Mouse (Mus musculus): Measurements from ENCODE around the gene B3gnt2. TPM values are rescaled to one million over a fixed set of nuclear protein-coding genes. Genes with fewer than 3 reads are reported as not detected.

B3gnt2 gene
- polyA plus RNA-seq, 1 experiment from 2014 or later, result 2.0 TPM

- DNase-seq (ENCODE audit: low spot score) (no peak), ATAC-seq (ENCODE audit: insufficient read depth, low FRiP score, low TSS enrichment) (no peak)
- Histone ChIP-seq H3K4me3 (ENCODE audit: low read depth, low read length) (no peak overlapping the region), H3K36me3 (ENCODE audit: control insufficient read depth, insufficient read depth, low read length) (no peaks in the 10 kb centered on the region), H3K4me1 (ENCODE audit: control insufficient read depth, insufficient read depth, low read length) (no peaks in the 10 kb centered on the region), H3K27ac (ENCODE audit: low read depth, low read length) (no peak overlapping the region), H3K27me3 (ENCODE audit: control insufficient read depth, insufficient read depth, low read length) (no peaks in the 10 kb centered on the region), H3K9me3 (ENCODE audit: control insufficient read depth, low read length) (no peaks in the 10 kb centered on the region), H3K9ac (ENCODE audit: low read length) (no peak overlapping the region), H3K4me2 (ENCODE audit: low read depth) (no peak overlapping the region)
- WGBS, result 43% methylated on average over 1 of the region's 1 CpGs
These were observed 97.7 kb downstream of the B3gnt2 start for GRCm38 (mm10) chr11:22763055-22763454.

GRCm38 (mm10) chr11:22762236-22762927 lies 98.4 kb downstream of the B3gnt2 start:
- ATAC-seq (ENCODE audit: insufficient read depth, low FRiP score, low TSS enrichment) (no peak), DNase-seq (ENCODE audit: low spot score) (no peak)
- WGBS, result 87% methylated on average over 18 of the region's 18 CpGs
- H3K4me1 ChIP-seq (ENCODE audit: control insufficient read depth, insufficient read depth, low read length), result no peaks in the 10 kb centered on the region
- no peak overlapping the region for H3K9ac ChIP-seq (ENCODE audit: low read length)
- H3K36me3 ChIP-seq (ENCODE audit: control insufficient read depth, insufficient read depth, low read length), result no peaks in the 10 kb centered on the region
- H3K27me3 ChIP-seq (ENCODE audit: control insufficient read depth, insufficient read depth, low read length), result no peaks in the 10 kb centered on the region
- no peak overlapping the region for H3K4me2 ChIP-seq (ENCODE audit: low read depth)
- no peaks in the 10 kb centered on the region for H3K9me3 ChIP-seq (ENCODE audit: control insufficient read depth, low read length)
- H3K27ac ChIP-seq (ENCODE audit: low read depth, low read length), result no peak overlapping the region
- no peak overlapping the region for H3K4me3 ChIP-seq (ENCODE audit: low read depth, low read length)

GRCm38 (mm10) chr11:22759783-22760182 lies 101.0 kb downstream of the B3gnt2 start:
- DNase-seq (ENCODE audit: low spot score), result no peak
- 87% methylated on average over 3 of the region's 4 CpGs for WGBS
- H3K27me3 ChIP-seq (ENCODE audit: control insufficient read depth, insufficient read depth, low read length), result no peaks in the 10 kb centered on the region
- no peak for ATAC-seq (ENCODE audit: insufficient read depth, low FRiP score, low TSS enrichment)
- no peak overlapping the region for H3K9ac ChIP-seq (ENCODE audit: low read length)
- H3K27ac ChIP-seq (ENCODE audit: low read depth, low read length), result no peak overlapping the region
- no peak overlapping the region for H3K4me3 ChIP-seq (ENCODE audit: low read depth, low read length)
- H3K36me3 ChIP-seq (ENCODE audit: control insufficient read depth, insufficient read depth, low read length), result no peaks in the 10 kb centered on the region
- no peak overlapping the region for H3K4me2 ChIP-seq (ENCODE audit: low read depth)
- no peaks in the 10 kb centered on the region for H3K4me1 ChIP-seq (ENCODE audit: control insufficient read depth, insufficient read depth, low read length)
- no peaks in the 10 kb centered on the region for H3K9me3 ChIP-seq (ENCODE audit: control insufficient read depth, low read length)

- H3K4me2 ChIP-seq (ENCODE audit: low read depth), result no peak overlapping the region
- no peaks in the 10 kb centered on the region for H3K4me1 ChIP-seq (ENCODE audit: control insufficient read depth, insufficient read depth, low read length)
- ATAC-seq (ENCODE audit: insufficient read depth, low FRiP score, low TSS enrichment) (no peak), DNase-seq (ENCODE audit: low spot score) (no peak)
- H3K36me3 ChIP-seq (ENCODE audit: control insufficient read depth, insufficient read depth, low read length), result no peaks in the 10 kb centered on the region
- 82% methylated on average over 3 of the region's 3 CpGs for WGBS
- no peaks in the 10 kb centered on the region for H3K9me3 ChIP-seq (ENCODE audit: control insufficient read depth, low read length)
- H3K4me3 ChIP-seq (ENCODE audit: low read depth, low read length), result no peak overlapping the region
- H3K27ac ChIP-seq (ENCODE audit: low read depth, low read length), result no peak overlapping the region
- H3K27me3 ChIP-seq (ENCODE audit: control insufficient read depth, insufficient read depth, low read length), result no peaks in the 10 kb centered on the region
- H3K9ac ChIP-seq (ENCODE audit: low read length), result no peak overlapping the region
These were observed 104.4 kb downstream of the B3gnt2 start for GRCm38 (mm10) chr11:22756168-22756980.

GRCm38 (mm10) chr11:22755180-22755579 lies 105.6 kb downstream of the B3gnt2 start:
- Histone ChIP-seq H3K9me3 (ENCODE audit: control insufficient read depth, low read length) (no peaks in the 10 kb centered on the region), H3K4me3 (ENCODE audit: low read depth, low read length) (no peak overlapping the region), H3K27ac (ENCODE audit: low read depth, low read length) (no peak overlapping the region), H3K27me3 (ENCODE audit: control insufficient read depth, insufficient read depth, low read length) (no peaks in the 10 kb centered on the region), H3K36me3 (ENCODE audit: control insufficient read depth, insufficient read depth, low read length) (no peaks in the 10 kb centered on the region), H3K9ac (ENCODE audit: low read length) (no peak overlapping the region), H3K4me2 (ENCODE audit: low read depth) (no peak overlapping the region), H3K4me1 (ENCODE audit: control insufficient read depth, insufficient read depth, low read length) (no peaks in the 10 kb centered on the region)
- WGBS, result 74% methylated on average over 1 of the region's 1 CpGs
- DNase-seq (ENCODE audit: low spot score) (no peak), ATAC-seq (ENCODE audit: insufficient read depth, low FRiP score, low TSS enrichment) (no peak)

GRCm38 (mm10) chr11:22752596-22752995 lies 108.2 kb downstream of the B3gnt2 start:
- no peaks in the 10 kb centered on the region for H3K36me3 ChIP-seq (ENCODE audit: control insufficient read depth, insufficient read depth, low read length)
- H3K9me3 ChIP-seq (ENCODE audit: control insufficient read depth, low read length), result no peaks in the 10 kb centered on the region
- 50% methylated on average over 5 of the region's 5 CpGs for WGBS
- no peaks in the 10 kb centered on the region for H3K27me3 ChIP-seq (ENCODE audit: control insufficient read depth, insufficient read depth, low read length)
- ATAC-seq (ENCODE audit: insufficient read depth, low FRiP score, low TSS enrichment) (no peak), DNase-seq (ENCODE audit: low spot score) (no peak)
- H3K4me3 ChIP-seq (ENCODE audit: low read depth, low read length), result no peak overlapping the region
- no peak overlapping the region for H3K27ac ChIP-seq (ENCODE audit: low read depth, low read length)
- no peak overlapping the region for H3K9ac ChIP-seq (ENCODE audit: low read length)
- no peaks in the 10 kb centered on the region for H3K4me1 ChIP-seq (ENCODE audit: control insufficient read depth, insufficient read depth, low read length)
- no peak overlapping the region for H3K4me2 ChIP-seq (ENCODE audit: low read depth)

GRCm38 (mm10) chr11:22751592-22751991 lies 109.2 kb downstream of the B3gnt2 start:
- H3K9me3 ChIP-seq (ENCODE audit: control insufficient read depth, low read length), result no peaks in the 10 kb centered on the region
- no peak for DNase-seq (ENCODE audit: low spot score)

GRCm38 (mm10) chr11:22747406-22747805 lies 113.4 kb downstream of the B3gnt2 start:
- DNase-seq (ENCODE audit: low spot score) (no peak), ATAC-seq (ENCODE audit: insufficient read depth, low FRiP score, low TSS enrichment) (no peak)
- no peak overlapping the region for H3K4me3 ChIP-seq (ENCODE audit: low read depth, low read length)
- H3K36me3 ChIP-seq (ENCODE audit: control insufficient read depth, insufficient read depth, low read length), result no peaks in the 10 kb centered on the region
- H3K9ac ChIP-seq (ENCODE audit: low read length), result no peak overlapping the region
- 81% methylated on average over 7 of the region's 7 CpGs for WGBS
- H3K27ac ChIP-seq (ENCODE audit: low read depth, low read length), result no peak overlapping the region
- no peaks in the 10 kb centered on the region for H3K4me1 ChIP-seq (ENCODE audit: control insufficient read depth, insufficient read depth, low read length)
- no peak overlapping the region for H3K4me2 ChIP-seq (ENCODE audit: low read depth)
- H3K27me3 ChIP-seq (ENCODE audit: control insufficient read depth, insufficient read depth, low read length), result no peaks in the 10 kb centered on the region
- no peaks in the 10 kb centered on the region for H3K9me3 ChIP-seq (ENCODE audit: control insufficient read depth, low read length)

More at GRCm38 (mm10) chr11:22751592-22751991, 109.2 kb downstream of the B3gnt2 start:
- H3K27ac ChIP-seq (ENCODE audit: low read depth, low read length), result no peak overlapping the region
- no peaks in the 10 kb centered on the region for H3K27me3 ChIP-seq (ENCODE audit: control insufficient read depth, insufficient read depth, low read length)
- WGBS, result 85% methylated on average over 3 of the region's 3 CpGs
- no peak overlapping the region for H3K4me2 ChIP-seq (ENCODE audit: low read depth)
- H3K4me1 ChIP-seq (ENCODE audit: control insufficient read depth, insufficient read depth, low read length), result no peaks in the 10 kb centered on the region
- no peak for ATAC-seq (ENCODE audit: insufficient read depth, low FRiP score, low TSS enrichment)
- H3K36me3 ChIP-seq (ENCODE audit: control insufficient read depth, insufficient read depth, low read length), result no peaks in the 10 kb centered on the region
- no peak overlapping the region for H3K4me3 ChIP-seq (ENCODE audit: low read depth, low read length)
- H3K9ac ChIP-seq (ENCODE audit: low read length), result no peak overlapping the region

GRCm38 (mm10) chr11:22745356-22745755 lies 115.4 kb downstream of the B3gnt2 start:
- DNase-seq (ENCODE audit: low spot score) (no peak), ATAC-seq (ENCODE audit: insufficient read depth, low FRiP score, low TSS enrichment) (no peak)

More at GRCm38 (mm10) chr11:22745356-22745755, 115.4 kb downstream of the B3gnt2 start:
- Histone ChIP-seq H3K4me1 (ENCODE audit: control insufficient read depth, insufficient read depth, low read length) (no peaks in the 10 kb centered on the region), H3K36me3 (ENCODE audit: control insufficient read depth, insufficient read depth, low read length) (no peaks in the 10 kb centered on the region), H3K9me3 (ENCODE audit: control insufficient read depth, low read length) (no peaks in the 10 kb centered on the region), H3K4me2 (ENCODE audit: low read depth) (no peak overlapping the region), H3K27me3 (ENCODE audit: control insufficient read depth, insufficient read depth, low read length) (no peaks in the 10 kb centered on the region), H3K27ac (ENCODE audit: low read depth, low read length) (no peak overlapping the region), H3K4me3 (ENCODE audit: low read depth, low read length) (no peak overlapping the region), H3K9ac (ENCODE audit: low read length) (no peak overlapping the region)
